Mouse (Mus musculus) lung, postnatal 0 days (tissue): ENCODE results near the gene Arl8b.

Experiments used
- CTCF ChIP-seq: IDR thresholded peaks from 2 replicates; pipeline ENCODE4 v1.5.1; 2016; ENCODE audit warnings: antibody characterized with exemption, mild to moderate bottlenecking
- EP300 ChIP-seq: IDR thresholded peaks from 2 replicates; pipeline ENCODE4 v1.6.1; 2016; ENCODE audit warnings: antibody characterized with exemption, mild to moderate bottlenecking, control low read depth

DNA sequence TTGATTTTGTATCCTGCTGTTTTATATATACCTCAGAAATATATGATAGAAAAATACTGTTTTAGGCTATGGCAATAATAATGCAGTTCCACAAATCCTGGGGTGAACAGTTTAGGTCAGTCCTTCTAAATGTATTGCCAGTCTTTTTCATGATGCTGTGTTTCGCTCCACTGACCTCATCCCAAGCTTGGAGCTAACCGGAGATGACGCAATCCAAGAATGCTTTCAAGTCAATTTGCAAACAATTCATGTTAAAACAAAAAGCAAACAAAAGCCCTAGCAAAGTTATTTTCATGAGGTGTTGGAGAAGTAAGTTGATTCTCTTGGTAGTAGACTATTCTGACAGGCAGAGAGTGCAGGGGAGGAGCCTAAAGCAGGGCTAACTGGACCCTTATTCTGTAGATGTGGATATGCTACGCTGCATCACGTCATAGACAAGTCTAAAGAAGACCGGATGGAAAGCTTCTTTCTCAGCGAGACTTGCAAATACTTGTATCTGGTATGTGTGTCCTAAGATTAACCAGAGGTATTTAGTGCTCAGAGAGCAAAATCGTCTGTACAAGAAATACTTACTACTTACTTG, 69.3 kb downstream of the Arl8b start:
- TF ChIP-seq CTCF, result no peak
- no peak for TF ChIP-seq EP300
